Mouse (Mus musculus) midbrain, embryonic 15.5 days (tissue): ENCODE data around the gene Actr3. TPM values are rescaled to one million over a fixed set of nuclear protein-coding genes. Genes with fewer than 3 reads are reported as not detected.
"Not testable (repeated sequence)": the region's sequence is repeated elsewhere in the genome, so short reads cannot be mapped to it uniquely, and the experiment has no call there.

ENCODE experiments used
- ATAC-seq: fragments of 200-750 bp; cut with Nextera tagmentation; replicated peaks from 2 replicates; pipeline ENCODE4 v1.8.0; 2017; ENCODE audit warnings: moderate TSS enrichment
- H3K27ac ChIP-seq: fragments of 300-500 bp; sonication (generic); 2 replicates; pipeline ENCODE4 v1.5.1; 2015; ENCODE audit warnings: mild to moderate bottlenecking, inconsistent platforms
- H3K27me3 ChIP-seq: fragments of 300-500 bp; sonication (generic); replicated peaks from 2 replicates; pipeline ENCODE4 v1.6.1; 2015; ENCODE audit warnings: inconsistent platforms
- H3K36me3 ChIP-seq: fragments of 300-500 bp; sonication (generic); replicated peaks from 2 replicates; pipeline ENCODE4 v1.6.1; 2015; ENCODE audit warnings: inconsistent platforms
- H3K4me1 ChIP-seq: fragments of 300-500 bp; sonication (generic); 2 replicates; pipeline ENCODE4 v1.6.1; 2015; ENCODE audit warnings: inconsistent platforms
- H3K4me2 ChIP-seq: fragments of 300-500 bp; sonication (generic); 2 replicates; pipeline ENCODE4 v1.6.1; 2015; ENCODE audit warnings: inconsistent platforms, mild to moderate bottlenecking, moderate library complexity
- H3K4me3 ChIP-seq: fragments of 300-500 bp; sonication (generic); 2 replicates; pipeline ENCODE4 v1.5.1; 2015; ENCODE audit warnings: mild to moderate bottlenecking, inconsistent platforms
- H3K9ac ChIP-seq: fragments of 300-500 bp; sonication (generic); 2 replicates; pipeline ENCODE4 v1.6.1; 2015; ENCODE audit warnings: mild to moderate bottlenecking, inconsistent platforms
- H3K9me3 ChIP-seq: fragments of 300-500 bp; sonication (generic); 2 replicates; pipeline ENCODE4 v1.6.1; 2016; ENCODE audit warnings: inconsistent platforms
- WGBS: fragments of 180-500 bp; shearing (Covaris S2); methylation state at CpG from one replicate; pipeline ENCODE4 v1.1.7; 2015; ENCODE audit warnings: mixed read lengths; 5-methylcytosine and 5-hydroxymethylcytosine counted together
- polyA plus RNA-seq: library from polyadenylated mRNA; unstranded; fragments of >200 nt; fragmentation: Nextera tagmentation; extraction: Ambion mirVana; gene quantifications from 2 replicates; pipeline ENCODE4 v1.2.1, GENCODE M21; 2015

The Actr3 gene
- polyA plus RNA-seq, 1 experiment from 2014 or later, result 224 TPM

DNA sequence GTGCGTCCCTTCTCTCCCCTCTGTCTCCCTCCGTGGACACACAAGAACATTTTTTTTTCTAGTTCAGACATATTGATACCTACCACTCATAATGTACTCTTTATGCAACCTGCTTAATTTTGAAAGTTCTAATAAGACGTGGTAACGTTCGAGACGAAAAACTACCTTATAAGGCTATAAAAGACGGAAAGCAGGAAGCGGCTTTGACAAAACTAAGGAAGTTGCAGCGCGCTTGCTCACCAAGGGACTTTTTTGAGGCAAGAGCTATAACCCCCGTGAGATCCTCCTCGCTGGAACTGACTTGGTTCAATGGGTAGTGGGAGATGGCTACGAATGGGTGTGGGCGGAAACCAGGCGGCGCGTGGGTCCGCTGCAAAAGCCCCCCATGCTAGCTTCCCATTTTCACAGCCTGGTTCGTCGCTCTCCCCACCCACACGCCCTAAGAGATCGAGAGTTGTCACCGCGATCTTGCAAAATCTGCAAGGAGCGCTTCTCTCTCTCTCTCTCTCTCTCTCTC is 984 bp downstream of the Actr3 start:
- peak overlapping the region; percentile 88 for H3K4me3 ChIP-seq
- WGBS, result under 1% methylated on average over 25 of the region's 25 CpGs

DNA sequence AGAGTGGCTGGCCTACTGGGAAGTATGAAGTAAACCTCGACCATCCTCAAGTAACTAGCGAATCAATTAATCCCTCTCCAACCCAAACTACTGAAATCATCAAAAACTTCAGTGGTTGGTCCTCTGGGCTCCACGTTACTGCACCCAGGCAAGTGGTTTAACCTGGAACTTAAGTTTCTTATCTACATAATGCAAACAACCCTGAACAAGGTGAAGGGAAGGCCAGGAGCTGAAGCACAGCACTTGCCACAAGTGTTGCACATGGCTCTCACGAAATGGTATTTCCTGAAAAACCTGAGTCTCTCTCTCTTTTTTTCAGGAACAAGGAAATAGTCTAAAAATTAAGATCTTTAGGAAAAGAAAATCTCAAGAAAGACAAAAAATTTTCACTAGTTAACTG is 4.2 kb downstream of the Actr3 start:
- ATAC-seq, result no peak
- Histone ChIP-seq H3K9me3 (no peaks in the 10 kb centered on the region), H3K4me3 (no peak overlapping the region), H3K36me3 (no peaks in the 10 kb centered on the region), H3K4me2 (no peak overlapping the region), H3K4me1 (peaks cover 40% of the 10 kb centered on the region), H3K27ac (no peak overlapping the region), H3K9ac (no peak overlapping the region), H3K27me3 (no peaks in the 10 kb centered on the region)
- WGBS, result 87% methylated on average over 4 of the region's 4 CpGs

More for the DNA sequence above, 984 bp downstream of the Actr3 start:
- no peaks in the 10 kb centered on the region for H3K27me3 ChIP-seq
- peaks cover 35% of the 10 kb centered on the region for H3K4me1 ChIP-seq
- H3K36me3 ChIP-seq, result no peaks in the 10 kb centered on the region
- peak; percentile 43 for ATAC-seq
- peak overlapping the region; percentile 94 for H3K9ac ChIP-seq
- H3K9me3 ChIP-seq, result no peaks in the 10 kb centered on the region
- peak overlapping the region; percentile 60 for H3K4me2 ChIP-seq
- H3K27ac ChIP-seq, result peak overlapping the region; percentile 96

DNA sequence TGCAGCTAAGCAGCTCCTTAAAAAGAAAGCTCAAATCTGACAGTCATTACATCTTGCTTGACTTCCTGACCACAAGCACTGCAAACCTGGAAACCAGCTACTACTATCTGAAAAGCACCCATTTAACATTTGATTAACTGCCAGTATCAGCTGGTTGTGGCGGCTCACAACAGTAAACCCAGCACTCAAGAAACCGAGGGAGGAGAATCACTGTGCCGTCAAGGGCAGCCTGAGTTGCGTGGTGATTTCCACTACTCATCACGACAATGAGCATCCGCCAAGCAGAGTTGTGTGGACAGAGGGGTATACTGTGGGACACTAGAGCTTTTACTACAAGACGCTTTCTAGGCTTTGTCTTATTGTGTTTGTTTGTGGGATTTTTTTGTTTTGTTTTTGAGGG is 4.8 kb downstream of the Actr3 start:
- WGBS, result 73% methylated on average over 7 of the region's 7 CpGs
- H3K36me3 ChIP-seq, result no peaks in the 10 kb centered on the region
- no peak overlapping the region for H3K4me3 ChIP-seq
- no peak overlapping the region for H3K9ac ChIP-seq
- H3K4me2 ChIP-seq, result no peak overlapping the region
- no peaks in the 10 kb centered on the region for H3K9me3 ChIP-seq
- no peak for ATAC-seq
- peaks cover 36% of the 10 kb centered on the region for H3K4me1 ChIP-seq
- H3K27me3 ChIP-seq, result no peaks in the 10 kb centered on the region
- H3K27ac ChIP-seq, result no peak overlapping the region

DNA sequence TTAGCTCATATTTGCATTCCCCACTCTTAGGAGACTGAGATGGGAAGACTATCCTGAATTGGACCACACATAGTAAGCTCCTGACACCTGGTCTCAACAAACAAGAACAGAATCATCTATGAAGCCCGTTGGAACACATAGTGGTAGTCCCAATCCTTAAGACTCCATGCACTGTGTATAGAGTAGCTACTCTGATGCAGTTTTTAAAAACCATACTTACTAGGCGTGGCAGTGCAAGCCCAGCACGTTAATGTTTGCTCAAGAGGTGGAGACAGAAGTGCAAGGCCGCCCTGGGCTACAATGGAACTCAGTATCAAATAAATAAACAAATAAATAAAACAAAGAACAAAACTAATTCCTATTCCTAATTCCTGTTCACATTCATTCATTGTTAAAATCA is 5.5 kb downstream of the Actr3 start:
- ATAC-seq, result no peak
- Histone ChIP-seq H3K4me3 (no peak overlapping the region), H3K27ac (no peak overlapping the region), H3K4me2 (no peak overlapping the region), H3K36me3 (no peaks in the 10 kb centered on the region), H3K9me3 (no peaks in the 10 kb centered on the region), H3K27me3 (no peaks in the 10 kb centered on the region), H3K9ac (no peak overlapping the region), H3K4me1 (peaks cover 36% of the 10 kb centered on the region)
- 88% methylated on average over 4 of the region's 4 CpGs for WGBS

DNA sequence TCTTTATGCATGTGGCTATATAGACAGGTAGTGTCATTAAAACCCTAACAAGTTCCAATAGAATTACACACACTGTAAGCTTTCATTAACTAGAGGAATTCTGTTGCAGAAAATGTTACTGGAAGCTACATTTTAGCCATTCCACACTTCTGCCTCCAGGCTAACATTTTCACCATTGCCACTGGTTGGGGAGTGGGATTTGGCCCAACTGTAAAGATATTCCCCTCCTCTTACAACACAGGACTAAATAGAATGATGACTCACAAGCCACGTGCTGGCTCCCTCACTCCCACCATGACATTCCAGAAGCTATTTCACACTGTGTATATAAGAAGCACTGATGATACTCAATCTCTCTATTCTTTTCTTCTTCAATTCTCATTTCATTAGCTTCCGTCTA is 7.2 kb downstream of the Actr3 start:
- H3K9ac ChIP-seq, result no peak overlapping the region
- H3K36me3 ChIP-seq, result no peaks in the 10 kb centered on the region
- H3K4me1 ChIP-seq, result peaks cover 27% of the 10 kb centered on the region
- H3K4me3 ChIP-seq, result no peak overlapping the region
- WGBS, result 65% methylated on average over 2 of the region's 2 CpGs
- H3K27me3 ChIP-seq, result no peaks in the 10 kb centered on the region
- H3K4me2 ChIP-seq, result no peak overlapping the region
- ATAC-seq, result 0 out of 2 replicates have a peak, but pooled peaks have one; percentile 37
- no peak overlapping the region for H3K27ac ChIP-seq
- H3K9me3 ChIP-seq, result no peaks in the 10 kb centered on the region

DNA sequence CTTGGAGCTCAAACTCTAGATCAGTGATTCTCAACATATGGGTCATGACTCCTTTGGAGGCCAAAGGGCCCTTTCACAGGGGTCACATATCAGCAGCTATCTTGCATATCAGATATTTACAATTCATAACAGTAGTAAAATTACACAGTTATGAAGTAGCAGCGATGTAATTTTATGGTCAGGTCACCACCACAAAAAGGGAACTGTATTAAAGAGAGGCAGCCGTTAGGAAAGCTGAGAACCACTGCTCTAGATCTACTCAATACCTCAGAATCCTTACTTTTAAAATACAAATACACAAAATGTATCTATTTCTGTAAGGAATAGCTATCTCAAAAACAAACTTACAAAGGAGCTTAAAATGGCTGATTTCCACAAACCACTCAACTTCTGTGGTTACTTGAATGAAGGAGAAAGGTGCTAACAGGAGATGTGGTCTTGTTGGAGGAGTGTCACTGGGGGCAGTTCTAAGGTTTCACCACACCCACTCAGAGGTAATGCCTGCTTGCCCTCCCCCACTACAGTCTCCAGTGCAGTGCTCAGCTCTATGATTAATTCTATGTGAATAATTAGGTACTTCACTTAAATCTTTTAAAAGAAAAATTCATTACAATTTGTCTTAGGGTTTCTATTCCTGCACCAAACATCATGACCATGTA is 9.0 kb downstream of the Actr3 start:
- H3K27ac ChIP-seq, result no peak overlapping the region
- no peak overlapping the region for H3K9ac ChIP-seq
- 94% methylated on average over 2 of the region's 2 CpGs for WGBS
- no peaks in the 10 kb centered on the region for H3K36me3 ChIP-seq
- H3K9me3 ChIP-seq, result no peaks in the 10 kb centered on the region
- H3K27me3 ChIP-seq, result no peaks in the 10 kb centered on the region
- ATAC-seq, result no peak
- H3K4me1 ChIP-seq, result peaks cover 11% of the 10 kb centered on the region
- H3K4me3 ChIP-seq, result no peak overlapping the region
- no peak overlapping the region for H3K4me2 ChIP-seq

DNA sequence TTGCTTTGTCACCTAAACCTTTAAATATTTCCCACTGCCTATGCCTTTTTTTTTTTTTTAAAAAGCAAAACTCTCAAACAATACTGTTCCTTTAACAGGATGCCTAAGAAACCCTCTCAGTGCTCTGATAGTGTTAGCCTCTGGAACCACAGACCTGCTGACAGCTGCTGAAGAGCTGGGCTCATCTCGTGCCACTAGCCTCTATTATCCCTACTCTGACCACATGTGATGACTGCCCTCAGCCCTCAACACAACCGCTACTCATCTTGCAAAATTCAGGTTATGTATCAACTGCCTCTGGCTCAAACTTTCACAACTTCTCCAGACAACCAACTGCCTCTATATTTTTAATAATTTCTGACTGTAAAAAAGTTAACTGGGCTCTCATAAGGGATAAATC is 15.6 kb downstream of the Actr3 start:
- no peak for ATAC-seq
- Histone ChIP-seq H3K27ac (no peak overlapping the region), H3K9ac (no peak overlapping the region), H3K36me3 (0 out of 2 replicates have a peak, but pooled peaks cover 8% of the 10 kb centered on the region), H3K4me2 (no peak overlapping the region), H3K27me3 (no peaks in the 10 kb centered on the region), H3K4me3 (no peak overlapping the region), H3K9me3 (no peaks in the 10 kb centered on the region), H3K4me1 (no peaks in the 10 kb centered on the region)
- WGBS, result 74% methylated on average over 2 of the region's 2 CpGs

DNA sequence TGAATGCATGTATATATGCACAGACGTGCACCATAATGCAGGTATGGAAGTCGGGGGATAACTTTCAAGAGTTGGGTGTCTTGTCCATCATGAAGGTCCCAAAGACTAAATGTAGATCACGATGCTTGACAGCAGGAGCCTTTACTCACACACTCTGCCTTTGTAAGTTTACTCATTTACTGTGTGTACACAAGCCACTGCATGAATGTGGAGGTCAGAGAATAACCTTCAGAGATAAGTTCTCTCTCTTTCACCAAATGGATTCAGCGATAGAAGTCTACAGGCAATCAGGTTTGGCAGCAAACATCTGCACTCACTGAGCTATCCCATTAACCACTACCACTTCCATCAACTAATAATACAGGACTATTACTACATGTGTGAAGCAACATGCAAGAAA is 16.8 kb downstream of the Actr3 start:
- Histone ChIP-seq H3K27me3 (no peaks in the 10 kb centered on the region), H3K4me2 (no peak overlapping the region)

DNA sequence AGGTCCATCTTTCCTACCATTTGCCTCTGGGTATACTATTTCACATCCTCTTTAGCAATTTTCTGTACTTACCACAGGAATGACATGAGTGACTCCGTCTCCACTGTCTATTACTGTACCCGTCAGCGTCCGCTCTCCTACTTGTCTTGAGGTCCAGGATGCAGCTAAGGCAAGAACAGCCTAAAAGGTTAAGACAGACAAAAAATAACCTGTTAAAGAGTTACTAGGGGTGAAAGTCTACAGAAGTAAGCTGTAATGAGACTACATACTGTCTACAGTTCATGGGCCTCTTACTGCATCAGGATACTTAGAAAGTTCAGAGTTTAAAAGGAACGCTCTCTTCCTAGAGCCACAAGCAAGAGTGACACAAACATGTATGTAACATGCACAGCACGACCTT is 28.3 kb downstream of the Actr3 start:
- no peaks in the 10 kb centered on the region for H3K27me3 ChIP-seq
- ATAC-seq, result no peak
- 97% methylated on average over 6 of the region's 6 CpGs for WGBS
- H3K4me2 ChIP-seq, result no peak overlapping the region
- H3K27ac ChIP-seq, result no peak overlapping the region
- H3K4me1 ChIP-seq, result no peaks in the 10 kb centered on the region
- no peak overlapping the region for H3K4me3 ChIP-seq
- H3K36me3 ChIP-seq, result peaks cover 39% of the 10 kb centered on the region
- no peaks in the 10 kb centered on the region for H3K9me3 ChIP-seq
- no peak overlapping the region for H3K9ac ChIP-seq

More for the DNA sequence above, 16.8 kb downstream of the Actr3 start:
- ATAC-seq, result no peak
- Histone ChIP-seq H3K4me3 (no peak overlapping the region), H3K27ac (no peak overlapping the region), H3K9me3 (no peaks in the 10 kb centered on the region), H3K9ac (no peak overlapping the region), H3K36me3 (0 out of 2 replicates have a peak, but pooled peaks cover 8% of the 10 kb centered on the region), H3K4me1 (no peaks in the 10 kb centered on the region)
- 92% methylated on average over 4 of the region's 4 CpGs for WGBS

DNA sequence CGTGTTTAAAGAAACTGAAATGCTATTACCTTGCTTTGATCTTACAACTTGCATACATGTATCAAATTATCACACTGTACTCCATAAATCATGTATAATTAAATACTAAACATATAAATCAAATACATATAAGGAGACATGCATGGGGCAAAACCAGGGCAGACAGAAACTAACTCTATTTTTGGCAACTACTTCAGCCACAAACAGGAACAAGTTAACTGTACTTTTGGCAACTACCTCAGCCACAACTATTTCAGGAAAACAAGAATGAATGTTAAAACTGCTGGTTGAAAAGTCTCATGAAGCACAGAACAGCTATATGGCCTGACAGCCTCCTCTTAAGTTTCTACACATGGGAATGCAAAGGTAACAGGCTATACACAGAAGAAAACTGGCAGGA is 40.1 kb downstream of the Actr3 start:
- 100% methylated on average over 1 of the region's 1 CpGs for WGBS

DNA sequence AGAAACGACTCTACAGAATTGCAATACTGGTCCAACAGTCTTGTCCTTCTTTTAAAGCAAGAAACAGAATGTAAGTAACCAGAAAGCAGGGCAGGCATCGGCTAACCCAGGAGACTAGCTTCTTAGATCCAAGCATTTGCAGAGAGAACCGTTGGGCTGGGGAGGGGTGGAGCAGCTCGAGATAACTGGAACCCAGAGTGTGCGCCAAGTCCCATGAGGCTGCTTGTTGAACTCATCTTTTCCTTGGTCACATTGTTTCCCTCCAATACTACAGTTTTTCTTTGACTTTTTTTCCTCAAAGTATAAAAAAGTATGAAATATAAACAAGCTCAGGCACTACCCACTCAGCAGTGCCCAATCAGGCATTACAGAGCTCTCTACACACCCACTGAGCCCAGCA is 42.2 kb downstream of the Actr3 start:
- H3K4me3 ChIP-seq, H3K4me2 ChIP-seq, ATAC-seq, H3K27me3 ChIP-seq, H3K9me3 ChIP-seq, H3K36me3 ChIP-seq, H3K9ac ChIP-seq, H3K27ac ChIP-seq, H3K4me1 ChIP-seq: not testable (repeated sequence)
- 90% methylated on average over 5 of the region's 5 CpGs for WGBS

More for the DNA sequence above, 40.1 kb downstream of the Actr3 start:
- no peaks in the 10 kb centered on the region for H3K4me1 ChIP-seq
- H3K4me3 ChIP-seq, result no peak overlapping the region
- H3K27ac ChIP-seq, result no peak overlapping the region
- no peak overlapping the region for H3K4me2 ChIP-seq
- no peak for ATAC-seq
- no peaks in the 10 kb centered on the region for H3K27me3 ChIP-seq
- H3K36me3 ChIP-seq, result peaks cover 5% of the 10 kb centered on the region; the same call in 1 of the 2 replicates
- H3K9ac ChIP-seq, result no peak overlapping the region
- no peaks in the 10 kb centered on the region for H3K9me3 ChIP-seq

DNA sequence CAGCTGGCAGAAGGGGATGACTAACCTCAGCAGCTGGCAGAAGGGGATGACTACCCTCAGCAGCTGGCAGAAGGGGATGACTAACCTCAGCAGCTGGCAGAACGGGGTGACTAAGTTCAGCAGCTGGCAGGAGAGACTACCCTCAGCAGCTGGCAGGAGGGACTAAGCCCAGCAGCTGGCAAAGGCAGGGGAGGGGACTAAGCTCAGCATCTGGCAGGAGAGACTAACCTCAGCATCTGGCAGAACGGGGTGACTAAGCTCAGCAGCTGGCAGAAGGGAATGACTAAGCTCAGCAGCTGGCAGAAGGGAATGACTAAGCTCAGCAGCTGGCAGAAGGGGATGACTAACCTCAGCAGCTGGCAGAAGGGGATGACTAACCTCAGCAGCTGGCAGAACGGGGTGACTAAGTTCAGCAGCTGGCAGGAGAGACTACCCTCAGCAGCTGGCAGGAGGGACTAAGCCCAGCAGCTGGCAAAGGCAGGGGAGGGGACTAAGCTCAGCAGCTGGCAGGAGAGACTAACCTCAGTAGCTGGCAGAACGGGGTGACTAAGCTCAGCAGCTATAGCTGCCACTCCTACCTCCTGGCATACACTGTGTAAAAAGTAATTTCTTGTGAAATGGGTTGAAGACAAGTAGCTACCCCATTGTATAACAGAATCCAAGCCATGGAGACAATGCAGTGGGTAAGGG is 45.3 kb downstream of the Actr3 start:
- H3K4me1 ChIP-seq, H3K4me3 ChIP-seq, H3K27me3 ChIP-seq, H3K36me3 ChIP-seq, H3K4me2 ChIP-seq, H3K9ac ChIP-seq, H3K9me3 ChIP-seq, H3K27ac ChIP-seq: not testable (repeated sequence)
- 88% methylated on average over 4 of the region's 4 CpGs for WGBS
- peak; percentile 16; the same call in 1 of the 2 replicates for ATAC-seq

DNA sequence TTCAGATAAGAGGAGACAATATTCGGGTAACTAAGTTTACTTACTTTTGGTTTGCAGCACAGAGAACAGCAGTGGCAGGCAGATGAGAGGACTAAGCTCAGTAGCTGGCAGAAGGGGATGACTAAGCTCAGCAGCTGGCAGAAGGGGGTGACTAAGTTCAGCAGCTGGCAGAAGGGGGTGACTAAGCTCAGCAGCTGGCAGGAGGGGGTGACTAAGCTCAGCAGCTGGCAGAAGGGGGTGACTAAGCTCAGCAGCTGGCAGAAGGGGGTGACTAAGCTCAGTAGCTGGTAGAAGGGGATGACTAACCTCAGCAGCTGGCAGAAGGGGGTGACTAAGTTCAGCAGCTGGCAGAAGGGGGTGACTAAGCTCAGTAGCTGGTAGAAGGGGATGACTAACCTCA is 45.9 kb downstream of the Actr3 start:
- 91% methylated on average over 1 of the region's 1 CpGs for WGBS

More for the DNA sequence above, 45.9 kb downstream of the Actr3 start:
- H3K9me3 ChIP-seq, ATAC-seq, H3K9ac ChIP-seq, H3K4me3 ChIP-seq, H3K27me3 ChIP-seq, H3K27ac ChIP-seq, H3K4me1 ChIP-seq, H3K4me2 ChIP-seq, H3K36me3 ChIP-seq: not testable (repeated sequence)
